Mouse (Mus musculus): Measurements from ENCODE around the gene Cbx1. TPM values are rescaled to one million over a fixed set of nuclear protein-coding genes. Genes with fewer than 3 reads are reported as not detected.
A peak's percentile ranks its signal among the peaks of the same experiment; 100 is the strongest.

Gene Cbx1
- polyA plus RNA-seq, 1 experiment: 52.3 TPM

DNA sequence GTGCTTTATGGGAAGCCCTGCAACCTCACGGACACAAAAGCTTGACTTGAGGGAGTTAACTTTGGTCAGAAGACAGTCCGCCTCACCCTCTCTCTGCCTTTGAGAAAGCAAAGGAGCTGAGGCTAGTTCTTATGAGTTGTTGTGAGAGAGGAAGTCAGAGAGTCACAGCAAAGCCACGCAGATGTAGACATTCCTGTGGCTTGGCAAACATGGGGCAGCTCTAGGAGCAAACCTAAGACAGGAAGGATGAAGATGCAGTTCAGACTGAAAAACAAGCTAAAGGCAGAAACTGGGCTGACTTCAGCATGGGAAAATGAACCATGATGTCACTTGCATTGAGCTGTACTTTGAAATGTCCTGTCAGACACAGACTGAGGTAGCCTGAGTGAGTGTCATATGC is 41.4 kb upstream of the Cbx1 start:
- no peaks in the 10 kb centered on the region for H3K27me3 ChIP-seq (ENCODE audit: control insufficient read depth, insufficient read depth, low read length)

GRCm38 (mm10) chr11:96755298-96755697 is 33.6 kb upstream of the Cbx1 start:
- Histone ChIP-seq H3K4me1 (replicated peaks; ENCODE audit: control insufficient read depth, insufficient read depth, low read length) (no peaks in the 10 kb centered on the region), H3K27ac (ENCODE audit: control insufficient read depth, insufficient read depth, low read length) (no peak overlapping the region), H3K36me3 (ENCODE audit: control insufficient read depth, insufficient read depth, low read length) (peaks cover 18% of the 10 kb centered on the region; the same call in 1 of the 2 replicates), H3K27me3 (ENCODE audit: control insufficient read depth, insufficient read depth, low read length) (no peaks in the 10 kb centered on the region), H3K4me3 (ENCODE audit: control insufficient read depth, insufficient read depth, low read length) (no peak overlapping the region)
- WGBS: 98% methylated on average over 2 of the region's 2 CpGs
- TF ChIP-seq CTCF (IDR thresholded peaks at IDR 0.05; ENCODE audit: borderline replicate concordance, control insufficient read depth, extremely low read depth, insufficient read depth, low read length, poor library complexity) (peak; percentile 26; the same call in 1 of the 2 replicates), POLR2A (IDR thresholded peaks at IDR 0.05; ENCODE audit: control insufficient read depth, extremely low read depth, insufficient read depth, low read length, poor library complexity) (no peak)
- DNase-seq: no peak

More for the DNA sequence above, 41.4 kb upstream of the Cbx1 start:
- Histone ChIP-seq H3K27ac (ENCODE audit: control insufficient read depth, insufficient read depth, low read length) (no peak overlapping the region), H3K36me3 (ENCODE audit: control insufficient read depth, insufficient read depth, low read length) (peaks cover 14% of the 10 kb centered on the region; the same call in 1 of the 2 replicates), H3K4me1 (replicated peaks; ENCODE audit: control insufficient read depth, insufficient read depth, low read length) (no peaks in the 10 kb centered on the region), H3K4me3 (ENCODE audit: control insufficient read depth, insufficient read depth, low read length) (no peak overlapping the region)
- DNase-seq: no peak
- 61% methylated on average over 3 of the region's 3 CpGs for WGBS
- no peak for TF ChIP-seq POLR2A (IDR thresholded peaks at IDR 0.05; ENCODE audit: control insufficient read depth, extremely low read depth, insufficient read depth, low read length, poor library complexity)
- no peak for TF ChIP-seq CTCF (IDR thresholded peaks at IDR 0.05; ENCODE audit: borderline replicate concordance, control insufficient read depth, extremely low read depth, insufficient read depth, low read length, poor library complexity)

GRCm38 (mm10) chr11:96757421-96757820 is 31.5 kb upstream of the Cbx1 start:
- WGBS: 75% methylated on average over 4 of the region's 4 CpGs
- no peak for TF ChIP-seq CTCF (IDR thresholded peaks at IDR 0.05; ENCODE audit: borderline replicate concordance, control insufficient read depth, extremely low read depth, insufficient read depth, low read length, poor library complexity)
- no peak for TF ChIP-seq POLR2A (IDR thresholded peaks at IDR 0.05; ENCODE audit: control insufficient read depth, extremely low read depth, insufficient read depth, low read length, poor library complexity)

GRCm38 (mm10) chr11:96758402-96758801 is 30.5 kb upstream of the Cbx1 start:
- 93% methylated on average over 5 of the region's 5 CpGs for WGBS
- H3K27me3 ChIP-seq (ENCODE audit: control insufficient read depth, insufficient read depth, low read length): no peaks in the 10 kb centered on the region
- no peaks in the 10 kb centered on the region for H3K4me1 ChIP-seq (replicated peaks; ENCODE audit: control insufficient read depth, insufficient read depth, low read length)
- no peak overlapping the region for H3K4me3 ChIP-seq (ENCODE audit: control insufficient read depth, insufficient read depth, low read length)
- TF ChIP-seq CTCF (IDR thresholded peaks at IDR 0.05; ENCODE audit: borderline replicate concordance, control insufficient read depth, extremely low read depth, insufficient read depth, low read length, poor library complexity): no peak
- no peak for TF ChIP-seq POLR2A (IDR thresholded peaks at IDR 0.05; ENCODE audit: control insufficient read depth, extremely low read depth, insufficient read depth, low read length, poor library complexity)
- no peak overlapping the region for H3K27ac ChIP-seq (ENCODE audit: control insufficient read depth, insufficient read depth, low read length)
- peaks cover 12% of the 10 kb centered on the region; the same call in 1 of the 2 replicates for H3K36me3 ChIP-seq (ENCODE audit: control insufficient read depth, insufficient read depth, low read length)
- no peak for DNase-seq

More at GRCm38 (mm10) chr11:96757421-96757820, 31.5 kb upstream of the Cbx1 start:
- peaks cover 16% of the 10 kb centered on the region; the same call in 1 of the 2 replicates for H3K36me3 ChIP-seq (ENCODE audit: control insufficient read depth, insufficient read depth, low read length)
- DNase-seq: no peak
- H3K27me3 ChIP-seq (ENCODE audit: control insufficient read depth, insufficient read depth, low read length): no peaks in the 10 kb centered on the region
- no peaks in the 10 kb centered on the region for H3K4me1 ChIP-seq (replicated peaks; ENCODE audit: control insufficient read depth, insufficient read depth, low read length)
- no peak overlapping the region for H3K4me3 ChIP-seq (ENCODE audit: control insufficient read depth, insufficient read depth, low read length)
- H3K27ac ChIP-seq (ENCODE audit: control insufficient read depth, insufficient read depth, low read length): no peak overlapping the region

DNA sequence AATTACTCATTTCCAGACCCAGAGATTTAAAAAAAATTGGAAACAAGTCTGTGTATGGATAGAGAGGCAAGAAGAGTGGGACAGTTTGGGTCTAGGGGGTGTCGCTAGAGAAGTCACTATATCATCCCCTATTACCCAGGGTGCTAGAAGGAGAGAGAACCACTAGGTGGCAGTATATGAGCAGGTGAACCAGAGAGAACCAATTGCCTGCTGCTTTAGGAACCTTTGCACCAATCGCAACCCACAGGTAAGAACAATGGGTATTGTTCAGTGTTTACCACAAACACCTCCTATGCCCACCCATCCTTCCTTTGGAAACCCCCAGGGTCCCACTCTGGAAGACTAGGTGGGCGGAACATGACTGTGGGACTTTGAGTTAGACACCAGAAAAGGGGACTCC is 28.9 kb upstream of the Cbx1 start:
- Histone ChIP-seq H3K4me1 (replicated peaks; ENCODE audit: control insufficient read depth, insufficient read depth, low read length) (no peaks in the 10 kb centered on the region), H3K36me3 (ENCODE audit: control insufficient read depth, insufficient read depth, low read length) (peaks cover 9% of the 10 kb centered on the region; the same call in 1 of the 2 replicates), H3K27me3 (ENCODE audit: control insufficient read depth, insufficient read depth, low read length) (no peaks in the 10 kb centered on the region), H3K27ac (ENCODE audit: control insufficient read depth, insufficient read depth, low read length) (no peak overlapping the region), H3K4me3 (ENCODE audit: control insufficient read depth, insufficient read depth, low read length) (no peak overlapping the region)
- WGBS: 50% methylated on average over 3 of the region's 3 CpGs
- no peak for TF ChIP-seq POLR2A (IDR thresholded peaks at IDR 0.05; ENCODE audit: control insufficient read depth, extremely low read depth, insufficient read depth, low read length, poor library complexity)
- TF ChIP-seq CTCF (IDR thresholded peaks at IDR 0.05; ENCODE audit: borderline replicate concordance, control insufficient read depth, extremely low read depth, insufficient read depth, low read length, poor library complexity): no peak
- peak; percentile 55 for DNase-seq

DNA sequence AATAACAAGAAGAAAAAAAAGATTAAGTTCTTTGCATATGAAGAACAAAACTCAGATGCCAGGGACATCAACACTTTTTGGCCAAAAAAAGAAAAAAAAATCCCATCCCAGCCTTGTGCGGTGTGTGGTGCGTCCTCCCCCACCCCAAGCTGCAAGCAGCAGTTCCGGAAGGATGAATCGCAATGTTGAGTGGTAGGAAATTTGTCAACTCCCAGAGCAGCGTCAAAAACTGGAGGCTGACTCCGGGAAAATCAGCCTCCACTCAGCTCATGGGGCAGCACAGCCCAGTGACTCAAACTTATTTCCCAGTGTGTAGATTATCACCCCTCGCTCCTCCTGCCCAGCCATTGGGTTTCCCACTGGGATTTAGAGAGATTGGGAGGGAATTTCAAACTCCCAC is 26.9 kb upstream of the Cbx1 start:
- no peak for TF ChIP-seq CTCF (IDR thresholded peaks at IDR 0.05; ENCODE audit: borderline replicate concordance, control insufficient read depth, extremely low read depth, insufficient read depth, low read length, poor library complexity)
- no peak for TF ChIP-seq POLR2A (IDR thresholded peaks at IDR 0.05; ENCODE audit: control insufficient read depth, extremely low read depth, insufficient read depth, low read length, poor library complexity)
- peaks cover 2% of the 10 kb centered on the region; the same call in 1 of the 2 replicates for H3K4me1 ChIP-seq (replicated peaks; ENCODE audit: control insufficient read depth, insufficient read depth, low read length)
- 92% methylated on average over 7 of the region's 7 CpGs for WGBS
- DNase-seq: no peak
- H3K36me3 ChIP-seq (ENCODE audit: control insufficient read depth, insufficient read depth, low read length): peaks cover 7% of the 10 kb centered on the region; the same call in 1 of the 2 replicates
- H3K27ac ChIP-seq (ENCODE audit: control insufficient read depth, insufficient read depth, low read length): no peak overlapping the region
- H3K27me3 ChIP-seq (ENCODE audit: control insufficient read depth, insufficient read depth, low read length): no peaks in the 10 kb centered on the region
- no peak overlapping the region for H3K4me3 ChIP-seq (ENCODE audit: control insufficient read depth, insufficient read depth, low read length)

Data from thymus, adult 2 months (tissue).